In the genomic region with DNA sequence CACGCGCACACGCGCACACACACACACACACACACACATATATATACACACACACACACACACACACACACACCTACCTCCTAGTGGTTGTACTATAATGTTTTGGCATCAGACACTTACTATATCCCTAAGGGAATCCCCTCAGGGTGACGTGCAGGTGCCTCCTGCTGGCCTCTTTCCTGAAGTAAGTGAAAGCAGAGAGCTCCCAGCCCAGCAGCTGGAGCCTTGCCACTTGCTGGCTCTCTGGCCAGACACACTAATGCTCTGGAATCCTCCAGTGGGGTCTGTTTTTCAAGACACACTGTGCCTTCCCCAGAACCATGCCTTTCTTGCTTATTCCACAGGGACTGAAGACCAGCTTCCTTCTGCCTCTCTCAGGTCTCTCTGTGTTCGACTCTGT, we compare ENCODE assay signal across 13 mouse cellular contexts. TPM values are rescaled to one million over a fixed set of nuclear protein-coding genes. Genes with fewer than 3 reads are reported as not detected.
DNase-seq lines count a peak whose midpoint lies in the region; ATAC-seq and TF ChIP-seq lines count a peak whose summit lies in the region.
"Had no signal": no experiment of that assay in that cellular context is flagged by ENCODE, and none has a peak within 500 bp of the region (broad histone marks: within the 10 kb centered on the region; RNA-seq: fewer than 3 reads in every experiment).

No protein-coding gene starts in this region.

- no peak overlapping the region for H3K27ac ChIP-seq in kidney, adult 2 months (ENCODE audit: insufficient read depth, low read depth, low read length)
- H3K27ac ChIP-seq: lung, embryonic 15.5 days; midbrain, embryonic 15.5 days had no signal

- no peak for ATAC-seq in granulocyte monocyte progenitor cell, adult 5-6 weeks (replicated peaks; ENCODE audit: poor library complexity, severe bottlenecking)
- ATAC-seq: inflammation-experienced regulatory T-cells, adult 6 months; midbrain, embryonic 15.5 days had no signal

- no peaks in the 10 kb centered on the region for H3K27me3 ChIP-seq in kidney, adult 2 months (replicated peaks; ENCODE audit: control insufficient read depth, insufficient read depth, low read length)
- H3K27me3 ChIP-seq: lung, embryonic 15.5 days; midbrain, embryonic 15.5 days had no signal

- DNase-seq in adrenal gland, postnatal 10 days, result peak; percentile 58
- DNase-seq in adrenal gland, adult 18-20 months (ENCODE audit: low spot score in 2 of 2), result no peak
- DNase-seq in kidney, adult 2 months, result peak; percentile 41
- no peak for DNase-seq in kidney, adult 11 months
- peak; percentile 51 for DNase-seq in 3T3-L1 (ENCODE audit: low read depth, low spot score)
- DNase-seq in gastrocnemius, adult 8-10 months (ENCODE audit: low spot score in 2 of 2), result peak; percentile 13 to 33
- DNase-seq in yolk sac, embryonic 10.5 days (ENCODE audit: low spot score), result no peak
- DNase-seq: cerebellum, adult 11-12 months; right cerebral cortex, postnatal 4 days had no signal

- TF ChIP-seq CTCF in kidney, adult 2 months (conservative IDR thresholded peaks at IDR 0.05; ENCODE audit: insufficient read depth, insufficient read length, low read depth, low read length), result no peak

- no peak for TF ChIP-seq POLR2A in kidney, adult 2 months (IDR thresholded peaks at IDR 0.05; ENCODE audit: low read depth, low read length)

- H3K36me3 ChIP-seq in kidney, adult 2 months (ENCODE audit: control insufficient read depth, insufficient read depth, low read length), result no peaks in the 10 kb centered on the region
- H3K36me3 ChIP-seq: lung, embryonic 15.5 days; midbrain, embryonic 15.5 days had no signal

- WGBS in kidney, adult 2 months, result 68% methylated on average over 6 of the region's 6 CpGs

- no peak overlapping the region for H3K4me3 ChIP-seq in kidney, adult 2 months (ENCODE audit: insufficient read depth, low read depth, low read length)
- H3K4me3 ChIP-seq: lung, embryonic 15.5 days; midbrain, embryonic 15.5 days had no signal

- peaks cover 18% of the 10 kb centered on the region for H3K4me1 ChIP-seq in kidney, adult 2 months (ENCODE audit: control insufficient read depth, insufficient read depth, low read length)

RNA-seq across cellular contexts. Expression of gene Dlg5, which starts 48.8 kb away (rescaled TPM):
- 10 to 100 TPM; 31.9 to 37.6 TPM for total RNA-seq in adrenal gland, postnatal 10 days (2021)
- 10 to 100 TPM; 35.7 to 51.6 TPM for total RNA-seq in adrenal gland, adult 18-20 months (2021)
- polyA plus RNA-seq in kidney, adult 2 months (2012; rRNA removed), result 31.0 and 37.3 TPM in 2 replicates
- 10 to 100 TPM in 1 of 4 experiments, 1 to 10 TPM in 3; 3.5 to 11.1 (median 6.0) TPM for total RNA-seq in gastrocnemius, adult 8-10 months (2022)
- not detected in 2 replicates for total RNA-seq in granulocyte monocyte progenitor cell, adult 5-6 weeks (2014; fragmentation: Nextera tagmentation)
- total RNA-seq in granulocyte monocyte progenitor cell, adult 5-6 weeks (2017), result not detected in 2 replicates

Comparison
In these comparisons a context has a peak if more than half of its experiments do, and no peak if none do; other contexts are left out.
1. DNase-seq: peak in adrenal gland, postnatal 10 days (single experiment), kidney, adult 2 months (single experiment), 3T3-L1 (single experiment) and gastrocnemius, adult 8-10 months (2 of 2); none in adrenal gland, adult 18-20 months (0 of 2), kidney, adult 11 months (single experiment) and yolk sac, embryonic 10.5 days (single experiment).
2. RNA of gene Dlg5, which starts 48.8 kb away (total RNA-seq): 35.7 to 51.6 TPM in adrenal gland, adult 18-20 months, 31.9 to 37.6 TPM in adrenal gland, postnatal 10 days and 3.5 to 11.1 TPM in gastrocnemius, adult 8-10 months; not detected in granulocyte monocyte progenitor cell, adult 5-6 weeks; every median in the first group is over 4 times any median in the second.